Mouse (Mus musculus): ENCODE data around the gene Ccdc88c.

Ccdc88c gene

GRCm38 (mm10) chr12:100878556-100878955 lies 150.3 kb downstream of the Ccdc88c start:
- no peak for DNase-seq (ENCODE audit: low spot score)

DNA sequence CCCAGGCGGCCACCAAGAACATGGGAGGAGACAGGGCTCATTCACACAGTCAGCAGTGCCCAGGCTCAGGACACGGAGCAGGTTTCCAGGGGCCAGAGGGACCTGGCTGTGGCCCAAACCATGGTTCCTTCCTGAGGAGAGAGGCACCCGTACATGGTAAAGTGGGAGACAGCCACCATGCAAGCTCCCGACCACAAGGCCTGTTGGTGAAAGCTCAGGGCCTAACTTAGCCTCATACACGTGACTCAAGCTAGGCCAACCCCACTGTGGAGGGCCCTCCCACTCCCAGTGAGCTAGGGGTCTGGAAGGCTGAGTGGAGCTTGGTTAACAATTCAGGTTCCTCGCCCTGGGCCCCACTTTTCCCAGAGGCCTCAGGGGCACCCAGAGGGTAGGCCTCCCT lies 150.9 kb downstream of the Ccdc88c start:
- no peak for DNase-seq (ENCODE audit: low spot score)

DNA sequence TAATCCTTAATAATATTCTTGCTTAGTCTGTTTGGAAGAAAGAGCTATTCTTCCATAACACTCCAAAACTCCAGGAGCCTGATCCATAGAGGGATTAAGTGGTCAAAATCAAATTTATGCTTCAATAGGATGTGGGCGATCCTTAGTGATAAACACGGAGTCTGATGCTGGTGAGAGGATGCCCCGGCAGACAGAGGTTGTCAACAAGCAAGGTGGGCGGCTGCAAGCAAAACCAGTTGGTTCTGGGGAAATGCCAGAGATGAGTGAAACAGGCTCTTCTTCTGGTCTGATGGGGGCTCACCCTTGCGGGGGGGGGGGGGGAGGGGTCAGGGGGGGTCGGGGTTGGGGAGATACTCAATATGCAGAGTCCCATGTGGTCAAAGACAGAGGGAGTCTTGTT lies 152.9 kb downstream of the Ccdc88c start:
- DNase-seq (ENCODE audit: low spot score): no peak

- no peak for DNase-seq (ENCODE audit: low spot score)
Observed at GRCm38 (mm10) chr12:100875553-100875952, 153.3 kb downstream of the Ccdc88c start.

DNA sequence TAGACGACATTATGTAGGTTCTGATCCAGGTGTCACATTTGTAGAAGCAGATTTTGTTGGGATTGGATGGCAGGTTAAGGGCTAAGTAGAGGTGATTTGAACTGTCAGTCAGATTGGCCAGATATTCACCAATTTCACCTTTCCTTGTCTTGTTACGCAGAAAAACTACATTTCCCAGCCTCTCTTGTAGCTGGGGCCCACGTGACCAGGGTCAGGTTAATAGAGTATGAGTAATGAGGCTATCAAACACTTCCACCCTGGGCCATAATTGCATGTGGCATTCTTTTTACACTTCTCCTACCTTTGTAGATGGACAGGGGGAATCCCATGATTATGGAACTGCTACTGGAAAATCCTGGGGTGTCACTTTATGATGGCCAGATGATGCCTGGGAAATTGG lies 155.2 kb downstream of the Ccdc88c start:
- no peak for DNase-seq (ENCODE audit: low spot score)

GRCm38 (mm10) chr12:100871841-100872240 lies 157.0 kb downstream of the Ccdc88c start:
- no peak for DNase-seq (ENCODE audit: low spot score)

GRCm38 (mm10) chr12:100871234-100871633 lies 157.6 kb downstream of the Ccdc88c start:
- DNase-seq (ENCODE audit: low spot score): no peak

DNA sequence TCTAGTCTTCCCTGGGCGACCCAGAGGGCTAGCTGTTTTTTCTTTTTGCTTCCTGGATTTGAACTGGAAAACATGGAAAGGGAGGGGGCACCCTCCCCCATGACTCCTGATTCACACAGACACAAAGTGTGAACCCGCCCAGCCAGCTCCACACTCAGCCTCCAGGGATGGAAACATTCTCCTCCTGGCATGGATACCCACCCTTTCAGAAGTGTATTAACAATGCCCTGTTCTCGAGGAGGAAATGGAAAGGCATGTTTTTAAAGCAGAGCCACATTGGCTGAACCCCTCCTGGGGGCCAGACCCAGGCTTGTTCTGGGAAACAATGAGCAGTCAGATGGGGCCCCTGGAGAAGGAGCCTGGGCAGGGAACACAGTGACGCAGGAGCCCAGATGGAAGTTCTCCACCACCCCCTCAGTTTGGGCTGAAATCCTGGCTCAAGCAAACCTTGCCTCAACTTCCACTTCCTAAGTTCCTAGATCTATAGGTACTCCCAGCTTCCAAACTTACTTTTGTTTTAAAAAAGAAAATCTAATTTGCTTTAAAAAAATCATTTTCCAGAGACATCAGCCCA lies 160.7 kb downstream of the Ccdc88c start:
- DNase-seq (ENCODE audit: low spot score): no peak

GRCm38 (mm10) chr12:100867097-100867496 lies 161.8 kb downstream of the Ccdc88c start:
- no peak for DNase-seq (ENCODE audit: low spot score)

- DNase-seq (ENCODE audit: low spot score): no peak
Observed at GRCm38 (mm10) chr12:100865509-100866078, 163.3 kb downstream of the Ccdc88c start.

DNA sequence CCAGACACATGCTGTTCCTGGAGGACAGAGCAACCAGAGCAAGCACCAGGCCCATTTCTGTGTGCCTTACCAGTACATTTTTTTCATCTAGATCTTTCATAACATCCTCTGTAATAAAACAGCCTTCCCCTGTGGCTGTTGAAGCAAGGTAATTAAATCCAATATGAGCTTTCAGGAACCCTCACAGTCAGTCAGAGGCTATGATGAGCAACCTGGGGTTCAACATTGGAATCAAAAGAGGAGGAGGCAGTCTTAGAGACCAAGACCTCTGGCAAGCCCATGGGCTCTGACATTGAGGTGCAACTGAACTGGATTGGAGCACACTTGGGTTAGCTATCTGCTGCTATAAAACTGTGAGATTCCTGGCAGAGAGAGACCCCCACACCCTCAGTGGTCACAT lies 163.8 kb downstream of the Ccdc88c start:
- no peak for DNase-seq (ENCODE audit: low spot score)

DNA sequence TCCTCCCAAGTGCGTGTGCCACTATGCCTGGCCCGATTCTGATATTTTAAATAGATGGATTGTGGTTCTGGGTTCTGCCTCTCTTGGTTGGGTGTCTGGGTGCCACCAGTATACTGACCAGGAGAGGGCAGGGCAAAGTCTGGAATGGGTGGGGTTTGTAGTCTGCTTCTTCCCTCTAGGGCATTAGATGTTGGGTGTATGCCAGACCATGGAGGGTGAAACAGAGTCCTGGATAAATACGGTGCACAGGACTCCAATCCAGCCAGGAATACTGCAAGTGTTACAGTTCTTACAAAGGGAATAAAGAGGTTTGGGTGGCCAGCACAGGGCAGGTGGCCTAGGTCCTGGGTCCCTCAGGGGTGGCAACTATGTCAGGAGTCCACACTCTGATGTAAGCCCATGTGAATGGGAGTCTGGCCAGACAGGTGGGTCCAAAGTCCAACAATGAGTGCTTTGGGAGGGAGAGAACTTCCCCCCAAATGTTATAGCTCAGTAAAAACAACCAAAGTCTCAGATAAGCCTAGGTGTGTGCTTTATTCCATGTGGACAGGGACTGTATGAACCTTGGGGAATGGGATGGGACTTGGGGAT lies 165.9 kb downstream of the Ccdc88c start:
- no peak for DNase-seq (ENCODE audit: low spot score)

GRCm38 (mm10) chr12:100862272-100862671 lies 166.6 kb downstream of the Ccdc88c start:
- no peak for DNase-seq (ENCODE audit: low spot score)
